Mouse (Mus musculus) forebrain, embryonic 14.5 days (tissue): ENCODE measurements at regions not wholly inside any gene's neighbourhood (a gene's known extent, or its start where the extent isn't known, plus 50 kb on each side); places are given as distances from the start of the nearest gene placed in this dataset.
A peak's percentile ranks its signal among the peaks of the same experiment; 100 is the strongest.

Experiments
- ATAC-seq: fragments of 200-750 bp; cut with Nextera tagmentation; 2 replicates; pipeline ENCODE4 v1.8.0; 2017; ENCODE audit warnings: mild to moderate bottlenecking, moderate library complexity
- DNase-seq: peaks from one replicate; pipeline ENCODE4 v3.0.0-alpha.2; 2015; ENCODE audit warnings: low spot score
- H3K27ac ChIP-seq: fragments of 300-500 bp; sonication (generic); 2 replicates; pipeline ENCODE4 v1.5.1; 2014; ENCODE audit warnings: low read depth, mild to moderate bottlenecking, control low read depth, low read length, moderate library complexity
- H3K27me3 ChIP-seq: fragments of 300-500 bp; sonication (generic); replicated peaks from 2 replicates; pipeline ENCODE4 v1.6.1; 2014; ENCODE audit warnings: low read length, control low read depth, mixed read lengths; ENCODE audit not compliant: control insufficient read depth, insufficient read depth
- H3K36me3 ChIP-seq: fragments of 300-500 bp; sonication (generic); 2 replicates; pipeline ENCODE4 v1.6.1; 2014; ENCODE audit warnings: low read length, control low read depth; ENCODE audit not compliant: control insufficient read depth, insufficient read depth
- H3K4me1 ChIP-seq: fragments of 300-500 bp; sonication (generic); 2 replicates; pipeline ENCODE4 v1.6.1; 2014; ENCODE audit warnings: antibody characterized with exemption, low read length, control low read depth; ENCODE audit not compliant: control insufficient read depth, insufficient read depth
- H3K4me2 ChIP-seq: fragments of 300-500 bp; sonication (generic); 2 replicates; pipeline ENCODE4 v1.6.1; 2014; ENCODE audit warnings: mild to moderate bottlenecking, control low read depth, low read length
- H3K4me3 ChIP-seq: fragments of 300-500 bp; sonication (generic); 2 replicates; pipeline ENCODE4 v1.5.1; 2014; ENCODE audit warnings: low read depth, low read length, control low read depth
- H3K9ac ChIP-seq: fragments of 300-500 bp; sonication (generic); 2 replicates; pipeline ENCODE4 v1.6.1; 2014; ENCODE audit warnings: mild to moderate bottlenecking, low read length, control low read depth, moderate library complexity
- H3K9me3 ChIP-seq: fragments of 300-500 bp; sonication (generic); replicated peaks from 2 replicates; pipeline ENCODE4 v1.6.1; 2016; ENCODE audit warnings: low read length, control low read depth, mixed read lengths; ENCODE audit not compliant: control insufficient read depth
- WGBS: fragments of 180-500 bp; shearing (Covaris S2); extraction: QIAGEN DNeasy Blood & Tissue Kit; methylation state at CpG from one replicate; pipeline ENCODE4 v1.1.7; 2014; 5-methylcytosine and 5-hydroxymethylcytosine counted together

GRCm38 (mm10) chr17:52220422-52220821, 382.1 kb upstream of the Kcnh8 start:
- H3K9ac ChIP-seq = no peak overlapping the region
- ATAC-seq = no peak
- no peaks in the 10 kb centered on the region for H3K4me1 ChIP-seq
- WGBS = 88% methylated on average over 3 of the region's 3 CpGs
- H3K36me3 ChIP-seq = no peaks in the 10 kb centered on the region
- H3K27me3 ChIP-seq = no peaks in the 10 kb centered on the region
- H3K27ac ChIP-seq = no peak overlapping the region
- H3K4me2 ChIP-seq = no peak overlapping the region
- no peak for DNase-seq
- H3K9me3 ChIP-seq = no peaks in the 10 kb centered on the region
- no peak overlapping the region for H3K4me3 ChIP-seq

- Histone ChIP-seq H3K27me3 (no peaks in the 10 kb centered on the region), H3K4me3 (no peak overlapping the region), H3K36me3 (no peaks in the 10 kb centered on the region), H3K4me1 (no peaks in the 10 kb centered on the region), H3K9me3 (no peaks in the 10 kb centered on the region), H3K9ac (no peak overlapping the region), H3K4me2 (no peak overlapping the region), H3K27ac (no peak overlapping the region)
- DNase-seq = no peak
- no peak for ATAC-seq
Observed at GRCm38 (mm10) chr17:52217411-52217810, 384.3 kb upstream of the Satb1 start.

GRCm38 (mm10) chr17:52212944-52213343, 379.9 kb upstream of the Satb1 start:
- no peak for ATAC-seq
- no peaks in the 10 kb centered on the region for H3K9me3 ChIP-seq
- 76% methylated on average over 2 of the region's 2 CpGs for WGBS

GRCm38 (mm10) chr17:52210483-52210882, 377.4 kb upstream of the Satb1 start:
- Histone ChIP-seq H3K27me3 (no peaks in the 10 kb centered on the region), H3K27ac (no peak overlapping the region), H3K36me3 (no peaks in the 10 kb centered on the region), H3K4me1 (no peaks in the 10 kb centered on the region), H3K4me3 (no peak overlapping the region), H3K4me2 (no peak overlapping the region), H3K9me3 (no peaks in the 10 kb centered on the region), H3K9ac (no peak overlapping the region)
- no peak for ATAC-seq
- no peak for DNase-seq
- WGBS = 93% methylated on average over 6 of the region's 6 CpGs

More at GRCm38 (mm10) chr17:52212944-52213343, 379.9 kb upstream of the Satb1 start:
- no peaks in the 10 kb centered on the region for H3K27me3 ChIP-seq
- no peak overlapping the region for H3K9ac ChIP-seq
- no peak overlapping the region for H3K4me3 ChIP-seq
- no peaks in the 10 kb centered on the region for H3K4me1 ChIP-seq
- H3K4me2 ChIP-seq = no peak overlapping the region
- no peak for DNase-seq
- no peaks in the 10 kb centered on the region for H3K36me3 ChIP-seq
- H3K27ac ChIP-seq = no peak overlapping the region

- ATAC-seq = no peak
- no peak overlapping the region for H3K4me2 ChIP-seq
- H3K9me3 ChIP-seq = no peaks in the 10 kb centered on the region
- H3K27me3 ChIP-seq = no peaks in the 10 kb centered on the region
- H3K36me3 ChIP-seq = no peaks in the 10 kb centered on the region
- no peaks in the 10 kb centered on the region for H3K4me1 ChIP-seq
- no peak overlapping the region for H3K9ac ChIP-seq
- WGBS = 87% methylated on average over 4 of the region's 4 CpGs
- H3K27ac ChIP-seq = no peak overlapping the region
- no peak overlapping the region for H3K4me3 ChIP-seq
- DNase-seq = no peak
Observed at GRCm38 (mm10) chr17:52197731-52198130, 364.6 kb upstream of the Satb1 start.

- Histone ChIP-seq H3K36me3 (no peaks in the 10 kb centered on the region), H3K27me3 (no peaks in the 10 kb centered on the region), H3K9ac (no peak overlapping the region), H3K9me3 (no peaks in the 10 kb centered on the region), H3K4me1 (no peaks in the 10 kb centered on the region), H3K4me3 (no peak overlapping the region), H3K4me2 (no peak overlapping the region), H3K27ac (no peak overlapping the region)
- ATAC-seq (no peak), DNase-seq (no peak)
- WGBS = 87% methylated on average over 5 of the region's 5 CpGs
Observed at GRCm38 (mm10) chr17:52196811-52197210, 363.7 kb upstream of the Satb1 start.

GRCm38 (mm10) chr17:52195804-52196203, 362.7 kb upstream of the Satb1 start:
- 84% methylated on average over 5 of the region's 5 CpGs for WGBS
- no peak for DNase-seq
- H3K4me2 ChIP-seq = no peak overlapping the region
- H3K36me3 ChIP-seq = no peaks in the 10 kb centered on the region
- no peak overlapping the region for H3K4me3 ChIP-seq
- H3K9ac ChIP-seq = no peak overlapping the region
- H3K4me1 ChIP-seq = no peaks in the 10 kb centered on the region
- no peaks in the 10 kb centered on the region for H3K9me3 ChIP-seq
- no peak overlapping the region for H3K27ac ChIP-seq
- no peak for ATAC-seq
- H3K27me3 ChIP-seq = no peaks in the 10 kb centered on the region

GRCm38 (mm10) chr17:52191064-52191682, 358.1 kb upstream of the Satb1 start:
- H3K27me3 ChIP-seq = no peaks in the 10 kb centered on the region
- H3K4me2 ChIP-seq = no peak overlapping the region
- WGBS = 91% methylated on average over 6 of the region's 6 CpGs
- H3K9ac ChIP-seq = no peak overlapping the region
- H3K9me3 ChIP-seq = no peaks in the 10 kb centered on the region
- H3K4me1 ChIP-seq = no peaks in the 10 kb centered on the region
- H3K36me3 ChIP-seq = no peaks in the 10 kb centered on the region
- no peak overlapping the region for H3K4me3 ChIP-seq
- no peak for DNase-seq
- ATAC-seq = no peak
- no peak overlapping the region for H3K27ac ChIP-seq

GRCm38 (mm10) chr17:52182706-52183105, 349.6 kb upstream of the Satb1 start:
- Histone ChIP-seq H3K4me1 (no peaks in the 10 kb centered on the region), H3K36me3 (no peaks in the 10 kb centered on the region), H3K27ac (no peak overlapping the region), H3K27me3 (no peaks in the 10 kb centered on the region), H3K9me3 (no peaks in the 10 kb centered on the region), H3K4me2 (no peak overlapping the region), H3K9ac (no peak overlapping the region), H3K4me3 (no peak overlapping the region)
- DNase-seq = peak; percentile 31
- 55% methylated on average over 3 of the region's 3 CpGs for WGBS
- ATAC-seq = no peak
